Mouse (Mus musculus): ENCODE measurements around the gene H6pd.

The H6pd gene

DNA sequence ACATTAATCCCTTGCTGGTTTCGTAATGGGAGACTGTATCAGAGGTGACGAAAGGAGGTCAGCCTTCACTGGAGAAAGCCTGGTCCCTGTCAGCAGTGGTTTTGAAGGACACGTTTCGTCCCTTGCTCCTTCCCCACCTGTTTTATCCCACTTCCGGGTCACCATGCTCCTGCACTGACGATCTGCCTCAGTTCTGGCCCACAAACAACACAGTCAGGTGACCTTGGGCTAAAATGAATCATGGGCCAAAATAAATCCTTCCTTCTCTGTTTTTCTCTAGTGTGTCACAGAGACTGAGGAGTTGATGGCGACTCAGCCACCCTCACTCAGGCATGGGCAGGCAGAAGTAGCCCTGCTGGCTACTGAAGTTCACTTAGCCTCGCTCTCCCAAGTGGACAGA, 33.5 kb downstream of the H6pd start:
- no peak for DNase-seq (ENCODE audit: low spot score)

DNA sequence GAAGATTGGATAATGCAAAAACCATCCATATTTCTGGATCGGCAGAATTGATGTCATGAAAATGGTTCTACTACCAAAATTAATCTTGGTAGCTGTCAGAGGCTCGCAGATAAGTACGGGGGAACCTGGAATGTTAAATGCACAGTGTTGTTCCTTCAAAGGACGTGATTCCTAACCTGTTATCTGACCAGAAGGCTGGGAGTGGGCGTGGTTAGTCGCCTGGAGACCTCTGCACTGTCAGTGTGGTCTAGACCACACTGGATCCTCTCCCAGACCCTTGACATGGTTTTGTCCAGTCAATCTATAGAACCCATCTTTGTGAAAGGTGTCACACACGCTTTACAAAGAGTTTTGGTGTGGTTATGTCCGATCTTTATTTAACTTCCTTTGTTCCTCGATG, 37.4 kb downstream of the H6pd start:
- no peak for DNase-seq (ENCODE audit: low spot score)

DNA sequence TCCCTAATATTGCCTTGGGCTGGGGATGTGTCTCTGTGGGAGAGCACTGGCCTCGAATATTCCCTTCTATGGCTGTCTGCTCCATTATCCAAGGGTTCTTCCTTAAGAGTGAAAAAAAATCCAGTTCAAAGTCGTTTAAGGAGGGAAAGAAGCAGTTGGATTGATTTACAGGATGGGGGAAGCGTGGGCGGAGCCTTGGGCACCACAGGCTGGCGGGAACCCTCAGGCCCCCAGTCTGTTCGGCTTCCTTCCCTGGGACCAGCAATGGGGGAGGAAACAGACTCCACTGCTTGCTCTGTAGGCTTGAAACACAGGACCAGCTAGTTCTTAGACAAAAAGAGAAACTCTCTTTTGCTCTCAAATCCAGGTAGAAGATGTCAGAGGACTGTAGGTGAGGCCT, 40.3 kb downstream of the H6pd start:
- no peak for DNase-seq (ENCODE audit: low spot score)

DNA sequence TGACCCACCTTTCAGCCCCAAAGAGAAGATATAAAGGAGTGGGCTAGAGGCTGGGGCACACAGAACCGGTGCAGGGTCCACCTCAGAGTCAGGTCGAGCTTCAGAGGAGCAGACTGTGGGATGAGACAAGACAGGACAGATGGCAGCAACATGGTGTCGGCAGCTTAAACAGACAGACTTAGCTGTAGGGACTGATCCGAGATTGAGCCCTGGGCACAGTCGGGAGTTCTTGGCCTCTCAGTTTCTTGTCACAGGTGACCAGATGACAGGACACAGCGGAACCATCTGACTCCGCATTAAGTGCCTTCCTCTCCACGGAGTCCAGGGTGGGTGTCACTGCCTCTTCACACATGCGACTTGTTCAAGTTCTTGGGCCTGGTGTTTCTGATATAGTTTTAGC, 41.9 kb downstream of the H6pd start:
- DNase-seq (ENCODE audit: low spot score): no peak

DNA sequence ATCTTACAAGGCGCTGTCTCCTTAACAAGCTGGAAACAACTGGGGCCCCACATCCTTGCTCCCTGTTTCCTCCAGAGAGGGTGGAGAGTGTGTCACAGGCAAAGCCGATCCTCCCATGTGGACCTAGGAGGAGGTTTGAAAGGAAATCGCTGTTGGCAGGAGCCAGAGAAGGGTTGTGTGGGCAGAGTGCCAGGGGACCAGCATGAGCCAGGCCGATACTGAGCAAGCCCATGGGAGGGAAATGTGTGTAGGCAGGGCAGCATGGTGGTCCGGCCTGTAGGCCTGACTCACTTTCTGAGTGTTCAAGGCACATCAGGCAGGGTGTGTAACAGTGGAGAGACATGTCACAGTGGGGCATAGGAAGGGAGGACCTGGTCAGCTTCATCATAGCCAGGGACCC, 42.6 kb downstream of the H6pd start:
- DNase-seq (ENCODE audit: low spot score): no peak

DNA sequence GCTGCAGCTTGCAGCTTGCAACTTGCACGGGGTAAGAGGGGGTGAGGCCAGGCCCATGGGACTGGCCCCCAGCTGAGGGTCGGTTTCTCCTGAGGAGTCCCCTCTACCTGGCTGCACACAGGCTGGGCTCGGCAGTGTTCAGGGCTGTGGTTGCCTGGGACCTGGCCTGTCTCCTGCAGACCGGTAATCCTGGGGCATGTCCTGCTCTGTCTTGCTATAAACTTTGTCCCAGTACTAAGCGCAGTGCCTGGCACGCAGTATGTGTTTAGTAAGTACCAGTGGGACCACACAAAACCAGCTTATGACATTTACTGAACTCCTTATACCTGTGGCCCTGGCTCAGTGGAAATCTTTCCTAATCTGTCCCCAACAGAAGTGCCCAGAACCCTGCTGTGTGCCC, 43.2 kb downstream of the H6pd start:
- no peak for DNase-seq (ENCODE audit: low spot score)

DNA sequence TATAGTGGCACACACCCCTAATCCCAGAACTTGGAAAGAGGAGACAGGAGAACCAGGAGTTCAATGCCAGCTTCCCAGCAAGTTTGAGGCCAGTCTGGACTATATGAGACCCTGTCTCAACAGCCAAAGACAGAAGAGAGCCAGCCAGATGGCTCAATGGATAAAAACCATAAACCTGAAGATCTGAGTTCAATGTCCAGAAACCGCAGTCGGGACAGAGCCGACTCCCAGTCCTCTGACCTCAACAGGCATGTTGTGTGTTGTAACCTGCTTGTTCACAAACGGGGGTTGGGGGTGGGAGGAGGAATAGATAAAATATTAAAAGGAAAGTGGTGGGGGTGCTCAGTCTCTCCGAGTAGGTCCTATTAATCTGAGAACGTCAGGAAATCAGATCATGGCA, 43.6 kb downstream of the H6pd start:
- DNase-seq (ENCODE audit: low spot score): no peak

DNA sequence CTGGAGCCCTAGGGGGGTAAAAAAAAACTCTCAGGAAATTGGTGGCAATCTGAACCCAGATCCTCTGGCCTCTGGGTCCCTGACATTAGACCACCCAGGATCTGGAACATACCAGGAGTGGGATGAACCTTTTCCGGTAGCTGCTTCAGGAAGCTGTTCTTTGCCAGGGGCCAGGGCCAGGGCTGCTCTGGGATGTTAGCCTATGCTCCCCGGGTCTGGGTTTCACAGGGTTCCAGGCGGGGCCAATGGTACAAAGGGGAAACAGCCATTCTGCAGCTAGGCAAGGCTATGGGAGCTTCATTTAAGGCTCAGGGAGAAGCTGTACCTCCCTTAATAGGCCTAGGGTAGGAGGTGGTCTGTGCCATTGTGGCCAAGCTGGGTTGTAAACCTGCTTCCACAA, 44.1 kb downstream of the H6pd start:
- no peak for DNase-seq (ENCODE audit: low spot score)

DNA sequence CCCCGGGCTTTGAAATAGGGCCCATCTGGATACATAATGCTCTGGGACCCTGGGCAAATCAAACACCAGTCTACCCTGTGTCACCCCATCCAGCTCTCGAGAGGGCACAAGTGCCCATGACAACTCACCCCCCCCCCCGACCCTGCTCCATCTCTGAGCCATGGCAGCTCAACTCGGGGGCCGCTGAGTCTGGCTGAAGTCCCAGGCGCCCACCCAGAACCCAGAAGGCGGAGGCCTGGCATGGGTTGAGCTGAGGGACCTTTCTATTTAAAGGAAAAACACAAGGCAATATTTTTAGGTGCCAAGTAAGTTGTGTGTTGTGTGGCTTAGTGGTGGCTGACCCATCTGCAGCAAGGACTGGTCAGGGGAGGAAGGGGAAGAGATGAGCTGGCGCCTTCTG, 44.5 kb downstream of the H6pd start:
- DNase-seq (ENCODE audit: low spot score): no peak

DNA sequence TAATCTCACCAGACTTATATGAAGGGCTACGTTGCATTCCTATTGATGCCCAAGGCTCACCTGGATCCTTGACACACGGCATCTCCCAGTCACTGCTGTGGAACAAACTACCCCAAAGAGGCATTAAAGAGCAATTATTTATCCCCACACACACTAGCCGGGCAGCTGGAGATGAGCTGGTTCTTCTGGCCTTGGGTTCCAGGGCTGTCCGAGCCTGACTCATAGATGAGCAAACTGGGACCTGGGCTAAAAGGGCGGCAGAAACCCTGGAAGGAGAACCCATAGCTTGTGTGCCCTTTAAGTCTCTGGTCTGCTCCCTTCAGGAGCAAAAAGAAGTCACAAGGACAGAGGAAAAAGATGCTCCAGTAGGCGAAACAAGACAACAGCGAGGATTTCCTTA, 48.4 kb downstream of the H6pd start:
- no peak for DNase-seq (ENCODE audit: low spot score)

DNA sequence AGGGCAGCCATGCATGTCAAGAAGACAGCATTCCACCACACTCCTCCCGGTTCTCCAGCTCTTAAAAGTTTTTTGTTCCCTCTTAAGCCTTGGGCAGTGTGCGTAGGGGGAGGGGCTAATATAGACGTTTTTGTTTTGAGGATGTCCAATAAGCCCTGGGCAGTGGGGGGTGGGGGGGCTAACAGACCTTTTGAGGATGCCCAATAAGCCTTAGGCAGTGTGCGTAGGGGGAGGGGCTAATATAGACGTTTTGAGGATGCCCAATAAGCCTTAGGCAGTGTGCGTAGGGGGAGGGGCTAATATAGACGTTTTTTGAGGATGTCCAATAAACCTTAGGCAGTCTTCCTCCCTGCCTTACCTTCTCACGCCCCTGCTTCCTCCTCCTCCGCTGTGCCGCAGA, 49.0 kb downstream of the H6pd start:
- no peak for DNase-seq (ENCODE audit: low spot score)

DNA sequence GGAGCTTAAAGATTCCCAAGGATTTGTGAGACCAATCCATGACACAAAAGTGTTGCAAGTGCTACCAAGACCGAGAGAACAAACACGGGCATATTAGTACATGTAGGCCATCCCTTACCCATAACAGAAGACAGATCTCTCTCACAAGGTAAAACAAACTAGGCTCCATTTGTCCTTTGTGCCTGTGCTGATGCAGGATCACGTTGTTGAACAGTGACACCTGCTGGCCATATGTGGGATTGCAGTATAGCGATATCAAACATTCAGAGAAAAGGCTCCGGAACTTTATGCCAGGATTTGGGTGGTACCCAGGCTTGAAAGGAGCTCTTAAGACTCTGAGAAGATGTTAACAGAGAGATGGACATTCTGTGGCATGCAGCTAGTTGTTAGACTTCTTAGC, 50.3 kb downstream of the H6pd start:
- DNase-seq (ENCODE audit: low spot score): peak; percentile 50

DNA sequence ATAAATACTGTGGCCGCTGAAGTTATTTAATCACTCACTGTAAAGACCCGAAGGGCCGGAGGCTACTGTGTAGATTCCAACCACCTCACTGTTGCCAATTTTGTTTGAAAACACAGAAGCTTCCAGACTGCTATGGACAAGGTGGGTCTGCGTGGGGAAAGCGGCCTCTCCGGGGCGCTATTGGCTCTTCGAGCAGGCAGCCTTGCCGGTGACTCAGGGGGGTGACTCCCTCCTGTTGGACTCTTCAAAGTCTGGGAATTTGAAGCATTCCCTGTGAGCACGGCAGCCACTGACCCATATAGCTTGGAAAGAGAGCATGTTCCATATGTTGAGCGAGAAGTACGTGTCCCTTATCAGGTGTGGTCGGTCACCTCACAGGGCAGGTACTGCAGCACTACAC, 52.8 kb downstream of the H6pd start:
- no peak for DNase-seq (ENCODE audit: low spot score)

DNA sequence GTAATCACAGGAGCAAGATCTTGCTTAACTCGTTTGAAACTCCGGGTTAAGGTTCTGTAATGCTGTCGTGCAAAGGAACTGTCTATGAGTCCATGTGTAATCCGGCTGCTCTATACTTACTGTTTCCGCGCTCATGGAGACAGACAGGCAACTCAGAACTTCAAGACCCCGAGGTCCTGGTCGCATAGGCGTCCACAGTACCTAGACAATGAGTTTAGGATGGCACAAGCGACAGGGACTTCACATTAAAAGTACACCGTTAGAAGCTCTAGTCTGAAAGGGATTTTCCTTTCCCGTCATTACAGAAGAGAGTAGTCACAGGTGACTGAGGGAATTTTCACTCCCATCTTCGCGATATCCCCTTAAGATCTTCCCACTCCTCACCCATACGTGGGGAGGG, 53.2 kb downstream of the H6pd start:
- no peak for DNase-seq (ENCODE audit: low spot score)

DNA sequence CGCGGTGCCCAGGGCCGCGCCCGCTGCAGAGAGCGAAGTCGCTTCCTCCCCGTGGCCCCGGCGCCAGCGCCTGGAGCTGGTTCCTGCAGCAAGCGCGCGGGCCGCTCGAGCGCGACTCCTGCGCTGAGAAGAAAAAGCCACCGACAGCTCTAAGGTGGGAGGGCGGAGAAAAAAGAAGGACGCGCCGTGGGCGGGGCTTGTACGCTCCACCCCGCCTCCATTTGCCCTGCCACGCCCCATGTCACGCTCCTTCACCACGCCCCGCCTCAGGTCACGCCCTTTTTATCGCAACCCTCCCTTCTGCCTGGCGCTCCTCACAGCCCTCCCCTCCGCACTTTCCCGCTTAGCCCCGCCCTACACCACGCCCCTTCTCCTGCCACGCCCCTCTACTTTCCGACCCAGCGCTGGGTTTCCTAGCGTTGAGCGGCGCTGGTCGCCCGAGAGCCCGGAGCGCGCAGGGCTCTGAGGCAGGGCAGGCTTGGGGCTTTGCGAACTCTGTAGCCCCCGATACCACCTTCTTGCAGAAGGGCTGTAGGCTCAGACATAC, 53.9 kb downstream of the H6pd start, which contains the start of gene Spsb1:
Gene Spsb1 (minus strand): TSS at position 151 of the 547 bp plus-strand sequence.
- DNase-seq (ENCODE audit: low spot score): peak; percentile 89

DNA sequence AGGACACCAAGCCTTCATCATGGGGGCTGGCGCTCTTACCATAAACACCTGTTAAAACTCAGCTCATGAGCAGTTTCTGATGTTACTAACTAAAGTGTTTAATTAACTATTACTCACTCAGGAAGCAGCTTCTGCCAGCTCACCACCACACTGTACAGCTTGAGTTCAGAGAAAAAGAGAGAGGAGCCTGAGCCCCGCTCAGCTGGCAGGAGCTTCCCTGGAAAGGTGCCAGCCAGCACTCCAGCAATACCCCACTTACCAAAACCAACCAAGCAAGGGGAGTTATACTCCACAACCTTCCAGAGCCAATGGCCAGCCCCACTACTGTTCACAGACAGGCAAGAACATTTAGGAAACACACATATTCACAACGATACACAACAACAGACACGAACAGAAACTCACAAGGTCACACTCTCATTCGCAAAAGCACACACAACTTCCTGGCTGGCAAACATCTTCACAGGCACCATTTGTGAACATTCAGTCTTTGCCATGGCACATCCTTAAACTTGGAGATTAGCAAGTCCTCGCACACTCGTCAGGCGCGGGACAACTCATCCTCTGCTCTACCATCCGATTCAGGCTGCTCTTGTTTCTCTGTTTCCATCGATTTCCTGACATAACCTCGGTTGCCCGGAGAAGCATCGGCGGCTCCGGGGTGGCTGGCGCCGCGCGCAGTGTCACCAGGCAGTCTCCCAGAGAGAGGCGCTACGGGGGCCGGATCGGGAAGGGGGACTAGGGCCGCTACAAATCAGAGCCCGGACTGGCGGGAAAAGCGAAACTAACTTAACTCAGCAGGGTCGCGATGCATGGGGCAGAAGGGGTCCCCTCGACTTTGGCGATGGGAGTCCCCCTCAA, 55.0 kb downstream of the H6pd start:
- DNase-seq (ENCODE audit: low spot score): no peak

DNA sequence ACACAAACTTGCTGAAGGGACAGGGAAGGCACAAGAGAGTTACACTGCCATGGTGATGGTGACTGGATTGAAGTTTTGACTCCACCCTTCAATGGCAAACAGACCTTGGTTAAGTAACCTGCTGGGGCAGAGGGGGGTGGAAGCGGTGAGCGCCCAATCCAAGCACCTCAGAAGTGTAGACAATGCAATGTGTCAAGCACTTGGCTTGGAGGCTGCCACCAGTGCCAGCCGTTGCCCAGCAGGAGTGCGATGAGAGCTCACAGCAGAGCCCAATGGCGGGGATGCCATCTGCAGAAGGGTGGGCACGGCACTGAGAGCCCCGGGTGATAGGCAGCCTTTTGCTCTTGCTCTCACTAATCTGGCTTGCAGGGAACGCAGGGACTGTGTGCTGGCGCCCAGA, 56.6 kb downstream of the H6pd start:
- no peak for DNase-seq (ENCODE audit: low spot score)

DNA sequence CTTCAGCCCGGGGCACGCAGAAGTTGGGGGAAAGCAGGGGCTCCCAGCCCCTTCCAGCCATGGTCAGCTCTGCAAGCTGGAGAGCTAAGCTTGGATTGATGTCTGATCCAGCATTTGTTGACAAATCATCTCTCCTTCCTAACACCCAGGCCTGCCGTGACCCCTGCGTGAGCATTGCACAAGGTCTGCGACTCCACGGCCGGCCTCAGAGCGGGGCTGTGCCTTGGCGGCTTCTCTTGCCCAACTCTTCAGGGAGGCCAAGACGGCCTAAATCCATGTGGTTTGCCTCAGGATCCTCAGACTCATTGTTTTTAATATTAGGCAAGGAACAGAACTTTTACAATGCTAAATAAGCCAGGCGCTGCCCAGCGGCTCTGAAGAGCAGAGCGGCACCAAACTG, 57.6 kb downstream of the H6pd start:
- DNase-seq (ENCODE audit: low spot score): no peak

DNA sequence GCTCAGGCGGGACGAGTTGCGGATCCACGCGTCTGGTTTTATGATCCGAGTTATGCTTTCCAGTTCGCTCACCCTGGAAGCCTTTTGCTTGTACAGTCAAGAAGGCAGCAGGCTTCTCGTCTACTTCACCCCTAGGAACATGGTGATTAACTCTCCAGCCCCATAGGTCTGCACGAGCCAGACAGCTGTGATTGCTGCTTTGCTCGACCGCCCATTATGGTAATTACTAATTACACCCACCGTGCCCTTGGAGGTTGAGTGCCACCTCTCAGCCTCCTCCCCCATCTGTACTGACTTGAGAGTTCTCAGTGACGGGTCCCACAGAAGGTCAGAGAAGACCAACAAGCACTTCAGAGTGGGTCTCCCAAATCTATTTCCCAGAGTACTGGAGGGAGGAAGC, 59.1 kb downstream of the H6pd start:
- no peak for DNase-seq (ENCODE audit: low spot score)

DNA sequence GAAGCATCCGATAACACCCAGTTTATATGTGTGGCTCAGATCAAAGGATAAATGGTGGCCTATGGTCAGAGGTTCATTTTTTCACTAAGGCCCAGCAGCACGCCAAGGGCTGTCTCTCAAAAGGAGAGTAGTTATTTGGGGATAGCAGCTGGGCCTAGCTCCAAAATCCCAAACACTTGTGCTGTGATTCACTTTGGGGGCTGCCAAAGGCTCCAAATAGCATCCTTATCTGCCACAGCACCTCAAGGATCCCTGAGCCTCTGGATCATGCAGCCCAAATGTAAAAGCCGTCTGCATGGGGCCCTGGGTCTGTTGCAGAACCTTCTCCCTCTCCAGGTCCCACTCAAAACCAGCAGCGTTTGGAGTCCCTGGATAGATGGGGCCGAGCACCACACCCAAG, 60.7 kb downstream of the H6pd start:
- no peak for DNase-seq (ENCODE audit: low spot score)

DNA sequence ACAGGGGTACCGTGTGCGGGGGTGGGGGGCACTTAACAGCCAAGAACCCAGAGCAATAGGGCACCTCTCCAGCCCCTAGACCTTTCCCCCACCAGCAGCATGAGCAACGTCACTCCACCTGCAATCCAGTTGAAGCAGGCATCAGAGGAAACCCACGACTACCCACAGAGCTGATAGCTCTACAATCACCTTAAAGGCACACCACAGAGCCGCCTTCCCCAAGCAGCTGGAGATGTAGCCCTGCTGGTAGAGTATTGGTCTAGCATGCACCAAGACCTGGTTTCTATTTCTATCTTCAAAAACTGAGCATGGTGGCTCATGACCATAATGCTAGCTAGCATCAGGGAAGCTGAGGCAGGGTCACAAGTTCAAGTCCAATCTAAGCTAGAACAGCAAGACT, 61.4 kb downstream of the H6pd start:
- DNase-seq (ENCODE audit: low spot score): no peak

DNA sequence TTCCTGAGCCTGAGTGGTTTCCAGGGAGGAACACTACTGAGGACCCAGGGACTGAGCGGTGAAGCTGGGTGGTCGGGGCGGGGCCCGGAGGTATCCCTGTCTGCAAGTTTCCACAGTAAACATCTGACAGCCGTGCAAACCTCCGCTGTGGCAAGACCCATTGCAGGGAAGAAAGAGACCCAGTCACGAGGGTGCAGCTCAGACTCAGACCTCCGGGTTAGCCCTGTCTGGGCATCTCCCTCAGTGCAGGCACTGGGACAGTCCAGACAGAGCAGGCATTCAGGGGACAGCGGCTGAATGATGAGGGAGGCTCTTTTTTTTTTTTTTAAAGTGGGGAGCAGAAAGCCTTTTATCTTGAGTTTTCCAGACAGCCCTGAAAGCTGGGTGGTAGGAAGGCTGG, 63.6 kb downstream of the H6pd start:
- DNase-seq (ENCODE audit: low spot score): no peak

DNA sequence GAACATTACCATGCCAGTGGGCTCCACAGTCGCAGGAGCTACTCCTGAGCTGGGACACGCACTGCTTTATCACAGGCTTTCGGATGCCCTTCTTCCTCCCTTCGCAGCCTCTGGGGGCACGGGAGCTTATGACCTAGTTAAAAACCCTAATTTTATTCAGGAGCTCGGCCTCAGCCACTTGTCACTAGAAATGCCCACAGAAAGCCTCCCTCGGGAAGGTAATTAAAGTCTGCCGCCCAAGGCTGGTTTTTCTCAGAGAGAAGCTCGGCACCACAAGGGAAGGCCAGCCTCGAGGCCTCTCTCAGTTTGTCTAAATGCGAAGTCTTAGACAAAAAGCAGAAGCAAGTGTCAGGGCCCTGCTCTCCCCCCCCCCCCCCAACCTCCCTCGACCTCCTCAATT, 64.6 kb downstream of the H6pd start:
- no peak for DNase-seq (ENCODE audit: low spot score)
